Comparison of ENCODE assay signal across 18 mouse cellular contexts in genomic region chr4:36262436-36263169, GRCm38 (mm10).
A peak's percentile ranks its signal among the peaks of the same experiment; 100 is the strongest.
DNase-seq lines count a peak whose midpoint lies in the region; ATAC-seq and TF ChIP-seq lines count a peak whose summit lies in the region.
"Had no signal": no experiment of that assay in that cellular context is flagged by ENCODE, and none has a peak within 500 bp of the region (broad histone marks: within the 10 kb centered on the region; RNA-seq: fewer than 3 reads in every experiment).

No protein-coding gene starts in this region.

- no peak overlapping the region for H3K4me2 ChIP-seq in forebrain, postnatal 0 days (ENCODE audit: low read depth)
- no peak overlapping the region for H3K4me2 ChIP-seq in forebrain, embryonic 15.5 days (replicated peaks)
- H3K4me2 ChIP-seq: embryonic facial prominence, embryonic 12.5 days had no signal

- no peaks in the 10 kb centered on the region for H3K36me3 ChIP-seq in forebrain, postnatal 0 days (ENCODE audit: insufficient read depth)
- H3K36me3 ChIP-seq in forebrain, embryonic 15.5 days: no peaks in the 10 kb centered on the region
- H3K36me3 ChIP-seq: embryonic facial prominence, embryonic 10.5 days; embryonic facial prominence, embryonic 12.5 days had no signal

- no peaks in the 10 kb centered on the region for H3K4me1 ChIP-seq in forebrain, postnatal 0 days (ENCODE audit: insufficient read depth)
- H3K4me1 ChIP-seq in forebrain, embryonic 15.5 days: no peaks in the 10 kb centered on the region
- H3K4me1 ChIP-seq: embryonic facial prominence, embryonic 10.5 days; embryonic facial prominence, embryonic 12.5 days had no signal

- no peak overlapping the region for H3K27ac ChIP-seq in forebrain, postnatal 0 days (ENCODE audit: low read depth, low read length)
- H3K27ac ChIP-seq in forebrain, embryonic 15.5 days (replicated peaks): no peak overlapping the region
- H3K27ac ChIP-seq: embryonic facial prominence, embryonic 10.5 days; embryonic facial prominence, embryonic 12.5 days had no signal

- H3K27me3 ChIP-seq in forebrain, postnatal 0 days (ENCODE audit: insufficient read depth, low read length): no peaks in the 10 kb centered on the region
- no peaks in the 10 kb centered on the region for H3K27me3 ChIP-seq in forebrain, embryonic 15.5 days
- H3K27me3 ChIP-seq: embryonic facial prominence, embryonic 12.5 days had no signal

- WGBS in forebrain, postnatal 0 days: 67% methylated on average over 2 of the region's 2 CpGs
- 70% methylated on average over 2 of the region's 2 CpGs for WGBS in forebrain, embryonic 15.5 days

- no peak overlapping the region for H3K4me3 ChIP-seq in forebrain, postnatal 0 days (ENCODE audit: low read depth, low read length)
- H3K4me3 ChIP-seq in forebrain, embryonic 15.5 days: no peak overlapping the region
- H3K4me3 ChIP-seq: embryonic facial prominence, embryonic 10.5 days; embryonic facial prominence, embryonic 12.5 days had no signal

- peak; percentile 14 for DNase-seq in forebrain, postnatal 0 days
- DNase-seq in left cerebral cortex, adult 11 months (ENCODE audit: low spot score): peak; percentile 13
- DNase-seq in left cerebral cortex, adult 8-10 months (ENCODE audit: low spot score in 2 of 2): no peak
- peak; percentile 59 for DNase-seq in brain, adult 2 months (ENCODE audit: low read depth, low spot score)
- DNase-seq in telencephalon, adult 2 months (ENCODE audit: low read depth, low spot score): peak; percentile 50
- no peak for DNase-seq in ovary, postnatal 10 days (ENCODE audit: low spot score)
- DNase-seq: adrenal gland, adult 2 months; adrenal gland, postnatal 10 days; adrenal gland, postnatal 25 days; cerebellum, adult 11-12 months; cerebellum, adult 2 months; cerebellum, adult 9-10 months; cerebellum, postnatal 10 days; cerebellum, postnatal 25 days had no signal

- no peak; the same call in 1 of the 2 replicates for ATAC-seq in forebrain, postnatal 0 days
- no peak for ATAC-seq in forebrain, embryonic 15.5 days (replicated peaks)
- ATAC-seq: forebrain, embryonic 16.5 days had no signal

- no peak for TF ChIP-seq CTCF in forebrain, postnatal 0 days (IDR thresholded peaks at IDR 0.05; ENCODE audit: low read depth)

- no peak overlapping the region for H3K9ac ChIP-seq in forebrain, postnatal 0 days
- no peak overlapping the region for H3K9ac ChIP-seq in forebrain, embryonic 15.5 days (replicated peaks)
- H3K9ac ChIP-seq: embryonic facial prominence, embryonic 12.5 days had no signal

- no peaks in the 10 kb centered on the region for H3K9me3 ChIP-seq in forebrain, postnatal 0 days (ENCODE audit: low read length)
- no peaks in the 10 kb centered on the region for H3K9me3 ChIP-seq in forebrain, embryonic 15.5 days
- H3K9me3 ChIP-seq: embryonic facial prominence, embryonic 10.5 days; embryonic facial prominence, embryonic 12.5 days had no signal

Comparison
In these comparisons a context has a peak if more than half of its experiments do, and no peak if none do; other contexts are left out.
1. DNase-seq: peak in forebrain, postnatal 0 days (single experiment), left cerebral cortex, adult 11 months (single experiment), brain, adult 2 months (single experiment) and telencephalon, adult 2 months (single experiment); none in left cerebral cortex, adult 8-10 months (0 of 2) and ovary, postnatal 10 days (single experiment).